In genomic region chr19:44754461-44755377, GRCm38 (mm10) we compare ENCODE assay signal across 9 mouse cellular contexts. TPM values are rescaled to one million over a fixed set of nuclear protein-coding genes. Genes with fewer than 3 reads are reported as not detected.
DNase-seq lines count a peak whose midpoint lies in the region; ATAC-seq and TF ChIP-seq lines count a peak whose summit lies in the region.
"Had no signal": no experiment of that assay in that cellular context is flagged by ENCODE, and none has a peak within 500 bp of the region (broad histone marks: within the 10 kb centered on the region; RNA-seq: fewer than 3 reads in every experiment).

No protein-coding gene starts in this region.

- H3K4me1 ChIP-seq in forebrain, embryonic 14.5 days (ENCODE audit: control insufficient read depth, insufficient read depth, low read length), result peaks cover 4% of the 10 kb centered on the region; the same call in 1 of the 2 replicates
- no peaks in the 10 kb centered on the region; the same call in 1 of the 2 replicates for H3K4me1 ChIP-seq in kidney, adult 2 months (ENCODE audit: control insufficient read depth, insufficient read depth, low read length)

- WGBS in forebrain, embryonic 14.5 days, result 2% methylated on average over 16 of the region's 16 CpGs
- WGBS in kidney, adult 2 months, result 3% methylated on average over 16 of the region's 16 CpGs

- H3K9ac ChIP-seq in forebrain, embryonic 14.5 days (ENCODE audit: low read length), result no peak overlapping the region

- peaks cover 89% of the 10 kb centered on the region for H3K27me3 ChIP-seq in forebrain, embryonic 14.5 days (replicated peaks; ENCODE audit: control insufficient read depth, insufficient read depth, low read length)
- no peaks in the 10 kb centered on the region for H3K27me3 ChIP-seq in kidney, adult 2 months (replicated peaks; ENCODE audit: control insufficient read depth, insufficient read depth, low read length)

- no peaks in the 10 kb centered on the region for H3K9me3 ChIP-seq in forebrain, embryonic 14.5 days (replicated peaks; ENCODE audit: control insufficient read depth, low read length)

- ATAC-seq in forebrain, embryonic 14.5 days, result 0 out of 2 replicates have a peak, but pooled peaks have one; percentile 45

- no peak for TF ChIP-seq POLR2A in kidney, adult 2 months (IDR thresholded peaks at IDR 0.05; ENCODE audit: low read depth, low read length)

- no peak overlapping the region for H3K4me3 ChIP-seq in forebrain, embryonic 14.5 days (ENCODE audit: low read depth, low read length)
- H3K4me3 ChIP-seq in kidney, adult 2 months (ENCODE audit: insufficient read depth, low read depth, low read length), result peak overlapping the region; percentile 98

- no peaks in the 10 kb centered on the region for H3K36me3 ChIP-seq in forebrain, embryonic 14.5 days (ENCODE audit: control insufficient read depth, insufficient read depth, low read length)
- H3K36me3 ChIP-seq in kidney, adult 2 months (ENCODE audit: control insufficient read depth, insufficient read depth, low read length), result no peaks in the 10 kb centered on the region

- no peak overlapping the region for H3K27ac ChIP-seq in forebrain, embryonic 14.5 days (ENCODE audit: low read depth, low read length)
- peak overlapping the region; percentile 91 for H3K27ac ChIP-seq in kidney, adult 2 months (ENCODE audit: insufficient read depth, low read depth, low read length)

- no peak overlapping the region for H3K4me2 ChIP-seq in forebrain, embryonic 14.5 days (ENCODE audit: low read length)

- peak; percentile 38 to 77 for DNase-seq in adrenal gland, adult (ENCODE audit: inconsistent age in 2 of 2, low spot score in 1 of 2)
- DNase-seq in adrenal gland, postnatal 4 days (ENCODE audit: low spot score in 2 of 2), result no peak
- DNase-seq in right cerebral cortex, postnatal 4 days, result peak; percentile 59
- no peak for DNase-seq in right cerebral cortex, postnatal 25 days
- DNase-seq in forebrain, embryonic 14.5 days (ENCODE audit: low spot score), result peak; percentile 82
- DNase-seq in kidney, adult 2 months, result peak; percentile 91
- DNase-seq in lung, postnatal 25 days (ENCODE audit: low spot score), result peak; percentile 14
- DNase-seq in yolk sac, embryonic 10.5 days (ENCODE audit: low spot score), result no peak

- peak; percentile 89 for TF ChIP-seq CTCF in kidney, adult 2 months (conservative IDR thresholded peaks at IDR 0.05; ENCODE audit: insufficient read depth, insufficient read length, low read depth, low read length)

RNA-seq across cellular contexts. Expression of gene Pax2, which starts 1.1 kb away (rescaled TPM):
- 10 to 100 TPM in 1 of 2 experiments, under 1 TPM in 1; 0.45 to 13.6 TPM for total RNA-seq in adrenal gland, postnatal 4 days (2021)
- 0.09 TPM in 1 of 2 replicates, not detected in the other for polyA plus RNA-seq in forebrain, embryonic 14.5 days (2014; fragmentation: Nextera tagmentation; extraction: Ambion mirVana)
- 25.8 and 29.7 TPM in 2 replicates for polyA plus RNA-seq in kidney, adult 2 months (2012; rRNA removed)
- total RNA-seq: neutrophil, adult 5-6 weeks had no signal

Comparison
In these comparisons a context has a peak if more than half of its experiments do, and no peak if none do; other contexts are left out.
1. DNase-seq: peak in adrenal gland, adult (2 of 2), right cerebral cortex, postnatal 4 days (single experiment), forebrain, embryonic 14.5 days (single experiment), kidney, adult 2 months (single experiment) and lung, postnatal 25 days (single experiment); none in adrenal gland, postnatal 4 days (0 of 2), right cerebral cortex, postnatal 25 days (single experiment) and yolk sac, embryonic 10.5 days (single experiment).
2. RNA of gene Pax2, which starts 1.1 kb away (polyA plus RNA-seq): 25.8 to 29.7 TPM in kidney, adult 2 months; 0.09 TPM in forebrain, embryonic 14.5 days; every median in the first group is over 10 times any median in the second.